Mouse (Mus musculus): ENCODE results near the gene Adgrv1. TPM values are rescaled to one million over a fixed set of nuclear protein-coding genes. Genes with fewer than 3 reads are reported as not detected.

Adgrv1 gene
- polyA plus RNA-seq, 1 experiment from 2014 or later = 2.2 TPM

DNA sequence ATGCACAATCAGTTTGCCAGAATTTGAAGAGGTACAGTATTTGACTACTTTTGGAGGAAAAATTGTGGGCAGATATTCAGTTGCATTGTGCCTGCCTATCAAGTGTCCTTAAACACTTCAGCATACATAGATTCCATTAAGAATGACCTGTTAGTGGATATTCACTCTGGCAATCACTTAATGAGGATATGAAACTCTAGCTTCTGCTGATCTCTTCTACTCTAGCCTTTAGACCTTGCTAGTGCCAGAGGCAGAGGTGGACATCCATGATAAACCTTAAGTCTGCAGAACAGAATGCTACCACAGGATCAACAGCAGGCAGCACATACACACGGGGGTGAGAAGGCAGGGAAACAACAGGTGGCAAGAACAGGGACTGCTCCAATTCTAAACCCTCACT, 488.5 kb downstream of the Adgrv1 start:
- no peak overlapping the region for H3K27ac ChIP-seq (ENCODE audit: low read length)
- H3K36me3 ChIP-seq (ENCODE audit: insufficient read depth, low read length) = no peaks in the 10 kb centered on the region
- DNase-seq (ENCODE audit: low spot score) = no peak
- H3K4me1 ChIP-seq (ENCODE audit: insufficient read depth, low read depth, low read length) = no peaks in the 10 kb centered on the region; the same call in 1 of the 2 replicates
- no peak overlapping the region for H3K4me3 ChIP-seq (ENCODE audit: low read depth, low read length)
- 67% methylated on average over 1 of the region's 1 CpGs for WGBS
- no peak overlapping the region for H3K9ac ChIP-seq (replicated peaks; ENCODE audit: low read depth)
- TF ChIP-seq CTCF (IDR thresholded peaks at IDR 0.05) = no peak
- no peak for TF ChIP-seq EP300 (IDR thresholded peaks at IDR 0.05)
- ATAC-seq = no peak
- no peaks in the 10 kb centered on the region for H3K27me3 ChIP-seq (replicated peaks; ENCODE audit: insufficient read depth, low read length)
- H3K9me3 ChIP-seq (ENCODE audit: low read length) = no peaks in the 10 kb centered on the region
- H3K4me2 ChIP-seq (replicated peaks; ENCODE audit: low read depth, low read length) = no peak overlapping the region

- no peak overlapping the region for H3K27ac ChIP-seq (ENCODE audit: low read length)
- ATAC-seq (no peak), DNase-seq (ENCODE audit: low spot score) (no peak)
- no peak for TF ChIP-seq EP300 (IDR thresholded peaks at IDR 0.05)
- TF ChIP-seq CTCF (IDR thresholded peaks at IDR 0.05) = no peak
- WGBS = 90% methylated on average over 6 of the region's 6 CpGs
- no peak overlapping the region for H3K9ac ChIP-seq (replicated peaks; ENCODE audit: low read depth)
- no peaks in the 10 kb centered on the region for H3K27me3 ChIP-seq (replicated peaks; ENCODE audit: insufficient read depth, low read length)
- H3K4me2 ChIP-seq (replicated peaks; ENCODE audit: low read depth, low read length) = no peak overlapping the region
- H3K36me3 ChIP-seq (ENCODE audit: insufficient read depth, low read length) = no peaks in the 10 kb centered on the region
- H3K9me3 ChIP-seq (ENCODE audit: low read length) = no peaks in the 10 kb centered on the region
- H3K4me1 ChIP-seq (ENCODE audit: insufficient read depth, low read depth, low read length) = peaks cover under 1% of the 10 kb centered on the region; the same call in 1 of the 2 replicates
- H3K4me3 ChIP-seq (ENCODE audit: low read depth, low read length) = no peak overlapping the region
Observed at GRCm38 (mm10) chr13:81142268-81142884, 490.6 kb downstream of the Adgrv1 start.

DNA sequence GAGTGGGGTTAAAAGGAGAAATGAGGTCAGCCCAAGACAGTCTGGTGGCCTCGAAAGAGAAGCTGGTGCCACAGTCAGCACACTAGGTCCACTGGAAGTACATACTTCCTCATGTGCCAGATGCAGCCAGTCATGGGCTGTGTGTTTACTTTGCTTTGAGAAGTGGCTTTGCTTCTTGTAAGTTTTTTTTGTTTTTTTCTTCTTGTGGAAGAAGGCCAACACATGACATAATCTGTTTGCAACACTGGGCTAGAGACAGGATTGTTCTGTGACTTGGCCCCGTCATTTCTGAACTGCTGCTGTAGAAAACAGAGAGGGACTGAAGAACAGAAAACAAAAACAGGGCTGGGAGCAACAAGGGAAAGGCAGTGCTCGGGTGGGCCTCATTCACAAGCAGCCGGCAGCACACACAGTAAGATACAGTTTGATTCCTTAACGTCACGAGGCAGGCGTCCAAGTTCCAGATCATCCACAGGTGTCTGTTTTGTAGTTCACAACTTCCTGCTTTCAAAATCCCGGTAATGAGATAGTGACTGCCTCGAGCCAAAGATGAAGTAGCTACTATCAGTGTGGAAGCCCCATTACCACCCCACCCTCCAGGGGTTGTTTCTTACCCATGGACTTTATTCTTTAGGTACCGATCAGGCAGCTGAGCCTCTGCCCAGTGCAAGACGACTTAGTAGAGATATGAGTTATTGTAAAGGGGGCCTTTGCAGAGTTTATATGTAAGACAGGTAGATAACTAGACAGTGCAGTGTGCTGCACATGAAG, 496.1 kb downstream of the Adgrv1 start:
- TF ChIP-seq CTCF (IDR thresholded peaks at IDR 0.05) = no peak
- peak; percentile 98 for TF ChIP-seq EP300 (IDR thresholded peaks at IDR 0.05)
- Histone ChIP-seq H3K9me3 (ENCODE audit: low read length) (no peaks in the 10 kb centered on the region), H3K4me2 (replicated peaks; ENCODE audit: low read depth, low read length) (peak overlapping the region; percentile 27), H3K4me1 (ENCODE audit: insufficient read depth, low read depth, low read length) (peaks cover 27% of the 10 kb centered on the region; the same call in 1 of the 2 replicates), H3K27ac (ENCODE audit: low read length) (peak overlapping the region; percentile 62), H3K27me3 (replicated peaks; ENCODE audit: insufficient read depth, low read length) (no peaks in the 10 kb centered on the region), H3K9ac (replicated peaks; ENCODE audit: low read depth) (no peak overlapping the region), H3K4me3 (ENCODE audit: low read depth, low read length) (no peak overlapping the region), H3K36me3 (ENCODE audit: insufficient read depth, low read length) (no peaks in the 10 kb centered on the region)
- WGBS = 15% methylated on average over 11 of the region's 11 CpGs
- ATAC-seq (peak; percentile 91), DNase-seq (ENCODE audit: low spot score) (peak; percentile 97)

DNA sequence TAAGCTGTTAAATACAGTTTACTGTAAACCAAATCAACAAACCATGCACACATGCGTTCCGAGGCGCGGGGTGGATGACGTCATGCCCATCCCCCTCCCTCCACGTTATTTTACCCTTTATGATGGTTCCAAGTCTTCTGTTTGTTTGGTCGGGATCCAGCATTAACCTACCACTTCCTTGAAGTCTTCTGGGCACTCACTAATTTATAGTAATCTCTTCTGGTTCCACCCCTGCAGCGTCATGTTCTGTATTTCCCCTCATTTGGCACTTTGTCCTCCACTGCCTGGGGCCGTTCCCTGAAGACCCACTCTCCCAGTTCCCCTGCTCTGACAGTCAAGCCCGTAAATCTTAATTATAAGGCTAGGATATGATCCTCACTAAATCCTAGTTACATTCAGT, 497.0 kb downstream of the Adgrv1 start:
- no peak overlapping the region for H3K4me3 ChIP-seq (ENCODE audit: low read depth, low read length)
- H3K4me1 ChIP-seq (ENCODE audit: insufficient read depth, low read depth, low read length) = peaks cover 36% of the 10 kb centered on the region; the same call in 1 of the 2 replicates
- no peaks in the 10 kb centered on the region for H3K9me3 ChIP-seq (ENCODE audit: low read length)
- H3K27ac ChIP-seq (ENCODE audit: low read length) = peak overlapping the region; percentile 62
- H3K4me2 ChIP-seq (replicated peaks; ENCODE audit: low read depth, low read length) = no peak overlapping the region
- DNase-seq (ENCODE audit: low spot score) (peak; percentile 73), ATAC-seq (peak; percentile 8)
- H3K36me3 ChIP-seq (ENCODE audit: insufficient read depth, low read length) = no peaks in the 10 kb centered on the region
- WGBS = 35% methylated on average over 10 of the region's 10 CpGs
- no peak overlapping the region for H3K9ac ChIP-seq (replicated peaks; ENCODE audit: low read depth)
- no peaks in the 10 kb centered on the region for H3K27me3 ChIP-seq (replicated peaks; ENCODE audit: insufficient read depth, low read length)
- TF ChIP-seq EP300 (IDR thresholded peaks at IDR 0.05) (no peak), CTCF (IDR thresholded peaks at IDR 0.05) (no peak)

GRCm38 (mm10) chr13:81134412-81134811, 498.5 kb downstream of the Adgrv1 start:
- TF ChIP-seq EP300 (IDR thresholded peaks at IDR 0.05) (no peak), CTCF (IDR thresholded peaks at IDR 0.05) (no peak)
- DNase-seq (ENCODE audit: low spot score) = peak; percentile 42
- H3K4me2 ChIP-seq (replicated peaks; ENCODE audit: low read depth, low read length) = no peak overlapping the region
- peak overlapping the region; percentile 35; the same call in 1 of the 2 replicates for H3K27ac ChIP-seq (ENCODE audit: low read length)
- no peak for ATAC-seq
- H3K4me3 ChIP-seq (ENCODE audit: low read depth, low read length) = no peak overlapping the region
- H3K9me3 ChIP-seq (ENCODE audit: low read length) = no peaks in the 10 kb centered on the region
- H3K4me1 ChIP-seq (ENCODE audit: insufficient read depth, low read depth, low read length) = peaks cover 38% of the 10 kb centered on the region; the same call in 1 of the 2 replicates
- no peaks in the 10 kb centered on the region for H3K36me3 ChIP-seq (ENCODE audit: insufficient read depth, low read length)
- H3K9ac ChIP-seq (replicated peaks; ENCODE audit: low read depth) = no peak overlapping the region
- no peaks in the 10 kb centered on the region for H3K27me3 ChIP-seq (replicated peaks; ENCODE audit: insufficient read depth, low read length)

DNA sequence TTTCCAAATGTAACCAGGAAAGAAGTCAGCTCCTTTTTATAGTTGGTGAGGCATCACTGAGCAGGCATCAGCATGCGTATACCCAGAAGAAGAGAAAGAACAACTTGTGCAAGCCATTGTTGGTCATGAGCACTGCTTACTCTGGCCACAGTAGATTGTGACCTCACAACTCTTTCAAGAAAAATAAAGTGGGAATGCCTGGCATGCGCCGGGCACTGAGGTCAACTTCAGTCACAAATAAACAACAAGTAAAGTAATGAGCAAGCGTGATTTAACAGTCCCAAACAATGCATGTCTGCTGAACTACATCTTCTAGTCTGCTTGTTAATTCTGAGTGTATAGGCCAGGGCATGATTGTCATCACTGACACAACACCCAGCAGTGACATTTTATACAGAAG, 499.6 kb downstream of the Adgrv1 start:
- Histone ChIP-seq H3K9ac (replicated peaks; ENCODE audit: low read depth) (no peak overlapping the region), H3K4me1 (ENCODE audit: insufficient read depth, low read depth, low read length) (peaks cover 38% of the 10 kb centered on the region; the same call in 1 of the 2 replicates), H3K27me3 (replicated peaks; ENCODE audit: insufficient read depth, low read length) (no peaks in the 10 kb centered on the region), H3K9me3 (ENCODE audit: low read length) (no peaks in the 10 kb centered on the region), H3K4me2 (replicated peaks; ENCODE audit: low read depth, low read length) (no peak overlapping the region), H3K4me3 (ENCODE audit: low read depth, low read length) (no peak overlapping the region), H3K27ac (ENCODE audit: low read length) (peak overlapping the region; percentile 52; the same call in 1 of the 2 replicates), H3K36me3 (ENCODE audit: insufficient read depth, low read length) (no peaks in the 10 kb centered on the region)
- ATAC-seq = peak; percentile 22
- TF ChIP-seq EP300 (IDR thresholded peaks at IDR 0.05) = peak; percentile 86
- TF ChIP-seq CTCF (IDR thresholded peaks at IDR 0.05) = no peak
- DNase-seq (ENCODE audit: low spot score) = peak; percentile 57
- WGBS = 55% methylated on average over 4 of the region's 4 CpGs
